In genomic region chr10:129702910-129703309, GRCm38 (mm10) we compare ENCODE assay signal across 51 mouse cellular contexts. TPM values are rescaled to one million over a fixed set of nuclear protein-coding genes. Genes with fewer than 3 reads are reported as not detected.
"Had no signal": no experiment of that assay in that cellular context is flagged by ENCODE, and none has a peak within 500 bp of the region (broad histone marks: within the 10 kb centered on the region; RNA-seq: fewer than 3 reads in every experiment).

Gene Olfr804, plus strand, starts transcription at chr10:129703210.

- H3K27ac ChIP-seq: heart, embryonic 10.5 days; heart, embryonic 13.5 days; heart, embryonic 15.5 days; hindbrain, embryonic 10.5 days; hindbrain, embryonic 12.5 days; hindbrain, embryonic 13.5 days; hindbrain, embryonic 14.5 days; hindbrain, embryonic 15.5 days; hindbrain, postnatal 0 days; intestine, embryonic 15.5 days; kidney, embryonic 15.5 days; kidney, postnatal 0 days; layer of hippocampus, adult 2 months had no signal

- H3K36me3 ChIP-seq: heart, embryonic 10.5 days; heart, embryonic 12.5 days; heart, embryonic 13.5 days; heart, embryonic 15.5 days; hindbrain, embryonic 10.5 days; hindbrain, embryonic 12.5 days; hindbrain, embryonic 13.5 days; hindbrain, embryonic 15.5 days; intestine, embryonic 15.5 days; kidney, embryonic 15.5 days had no signal

- H3K4me3 ChIP-seq: heart, embryonic 10.5 days; heart, embryonic 12.5 days; heart, embryonic 13.5 days; heart, embryonic 15.5 days; hindbrain, embryonic 10.5 days; hindbrain, embryonic 12.5 days; hindbrain, embryonic 13.5 days; hindbrain, embryonic 15.5 days; intestine, embryonic 15.5 days; kidney, embryonic 15.5 days; layer of hippocampus, adult 2 months had no signal

- DNase-seq: heart, postnatal 10 days; heart, postnatal 14 days; heart, postnatal 36 days; heart, postnatal 4 days; kidney, adult 11 months; kidney, adult 18-20 months; kidney, adult 2 months; kidney, adult 8-10 months; kidney, adult 9 months; kidney, postnatal 10 days; kidney, postnatal 14 days; kidney, postnatal 25 days; kidney, postnatal 36 days; kidney, postnatal 4 days; layer of hippocampus, adult 9-11 months; layer of hippocampus, postnatal 36 days had no signal

RNA-seq across cellular contexts. Expression of gene Olfr804, which starts in this region (rescaled TPM):
- total RNA-seq: heart, postnatal 10 days; heart, postnatal 14 days; heart, postnatal 25 days; heart, postnatal 36 days; heart, postnatal 4 days; hematopoietic stem cell, adult 5-6 weeks; layer of hippocampus, adult 18-20 months; layer of hippocampus, adult 2 months; layer of hippocampus, adult 8-10 months; layer of hippocampus, postnatal 10 days; layer of hippocampus, postnatal 14 days; layer of hippocampus, postnatal 25 days; layer of hippocampus, postnatal 36 days; left cerebral cortex, adult 18-20 months had no signal
- polyA plus RNA-seq: heart, embryonic 10.5 days; heart, embryonic 11.5 days; heart, embryonic 12.5 days; heart, embryonic 13.5 days; heart, embryonic 14.5 days; heart, embryonic 15.5 days; heart, embryonic 16.5 days; heart, postnatal 0 days; hindbrain, embryonic 10.5 days; hindbrain, embryonic 11.5 days; hindbrain, embryonic 12.5 days; hindbrain, embryonic 13.5 days; hindbrain, embryonic 14.5 days; hindbrain, embryonic 15.5 days; hindbrain, embryonic 16.5 days; hindbrain, postnatal 0 days; inflammation-experienced regulatory T-cells, adult 6 months; intestine, embryonic 14.5 days; intestine, embryonic 15.5 days; intestine, embryonic 16.5 days; intestine, postnatal 0 days; kidney, adult 2 months; kidney, embryonic 14.5 days; kidney, embryonic 15.5 days; kidney, embryonic 16.5 days; kidney, postnatal 0 days; large intestine, adult 2 months had no signal
